Mouse (Mus musculus) liver, embryonic 14.5 days (tissue): ENCODE results near the gene Mtf2.

Experiments used
- CTCF ChIP-seq: IDR thresholded peaks from 2 replicates; pipeline ENCODE4 v1.5.1; 2016; ENCODE audit warnings: antibody characterized with exemption, low read depth, control low read depth
- EP300 ChIP-seq: IDR thresholded peaks from 2 replicates; pipeline ENCODE4 v1.6.1; 2016; ENCODE audit warnings: antibody characterized with exemption, low read depth

DNA sequence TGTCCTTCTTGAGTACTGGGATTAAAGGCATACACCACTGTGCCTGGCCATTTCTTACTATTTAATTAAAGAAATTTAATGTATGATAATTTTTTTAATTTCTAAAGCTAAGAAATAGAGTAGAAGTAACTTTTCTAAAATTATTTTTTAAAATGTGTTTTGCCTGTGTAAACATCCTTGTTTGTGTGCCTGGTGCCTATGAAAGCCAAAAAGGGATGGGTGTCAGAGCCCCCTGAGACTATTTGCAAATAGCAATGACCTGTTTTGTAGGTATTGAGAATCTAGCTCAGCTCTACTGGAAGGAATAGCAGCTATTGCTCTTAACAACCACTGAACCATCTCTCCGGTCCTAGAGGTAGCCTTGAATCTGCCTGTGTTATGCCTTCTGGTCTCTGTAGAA lies 6.8 kb downstream of the Mtf2 start:
- TF ChIP-seq CTCF (no peak), EP300 (no peak)
